Mouse (Mus musculus) gastrocnemius, adult 18-20 months (tissue): ENCODE measurements around the gene Ssbp2. TPM values are rescaled to one million over a fixed set of nuclear protein-coding genes. Genes with fewer than 3 reads are reported as not detected.
A peak's percentile ranks its signal among the peaks of the same experiment; 100 is the strongest.

Experiments used
- DNase-seq: peaks from one replicate; pipeline ENCODE4 v3.0.0; 2021; ENCODE audit warnings: low spot score
- long read RNA-seq, 2 experiments: library from polyadenylated mRNA; stranded (forward); transcript quantifications; one replicate each; pipeline ENCODE4 v2.0.0; 2021
- total RNA-seq, 2 experiments: library from RNA; stranded (reverse); gene quantifications; 2 replicates each; pipeline ENCODE4 v1.2.3; 2021

Ssbp2 gene
- total RNA-seq = 10 to 100 TPM; 21.3 to 23.4 TPM
- long read RNA-seq, experiment 1, transcript Ssbp2-201 (17 exons, 3,957 nt) = major isoform, 7 of 23 reads
- long read RNA-seq, experiment 1, partial matches to known transcripts = 3 of 23 reads
- long read RNA-seq, experiment 1, other reads (novel, unspliced or antisense) = 10 of 23 reads
- long read RNA-seq, experiment 2, transcript Ssbp2-201 (17 exons, 3,957 nt) = major isoform, 7 of 17 reads
- long read RNA-seq, experiment 2, partial matches to known transcripts = 0 of 17 reads
- long read RNA-seq, experiment 2, other reads (novel, unspliced or antisense) = 7 of 17 reads

GRCm38 (mm10) chr13:91459896-91460620 is at the start of gene Ssbp2:
Gene Ssbp2 (plus strand): TSS chr13:91460283.
- no peak for DNase-seq

DNA sequence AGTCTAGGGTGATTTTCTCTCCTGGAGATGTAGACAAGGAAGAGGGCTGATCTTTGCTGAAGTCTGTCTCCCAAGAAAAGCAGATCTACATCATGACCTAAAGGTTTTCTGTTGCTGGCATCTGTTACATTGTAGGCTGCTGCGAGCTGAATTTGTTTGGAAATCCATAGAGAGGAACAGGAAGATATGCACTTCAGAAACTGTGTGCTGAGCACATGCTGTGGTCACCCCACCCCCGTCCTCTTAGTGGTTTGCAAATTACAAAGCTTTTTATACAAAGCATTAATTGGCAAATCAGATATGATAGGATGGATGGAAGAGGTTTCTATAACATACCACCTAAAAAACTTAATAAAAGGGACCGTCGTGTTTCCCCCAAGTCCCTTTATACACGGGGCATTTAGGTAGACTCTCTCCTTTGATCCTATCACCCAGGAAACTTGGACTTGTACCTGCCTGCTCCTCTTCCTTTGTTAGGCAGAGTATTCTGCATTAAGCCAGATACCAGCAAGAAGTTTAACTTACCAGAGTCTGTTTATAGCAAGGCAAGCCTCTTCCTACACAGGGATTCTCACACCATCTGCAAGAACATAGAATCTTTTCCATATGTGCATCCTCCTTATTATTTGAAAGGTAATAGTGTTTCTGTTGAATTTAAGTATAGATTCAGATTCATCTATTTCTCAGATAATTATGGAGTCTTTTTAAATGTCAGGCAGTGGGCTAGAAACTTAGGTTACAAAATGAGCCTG is 46.2 kb upstream of the Ssbp2 start:
- no peak for DNase-seq

- no peak for DNase-seq
Measured at GRCm38 (mm10) chr13:91415896-91416295, 44.2 kb upstream of the Ssbp2 start.

DNA sequence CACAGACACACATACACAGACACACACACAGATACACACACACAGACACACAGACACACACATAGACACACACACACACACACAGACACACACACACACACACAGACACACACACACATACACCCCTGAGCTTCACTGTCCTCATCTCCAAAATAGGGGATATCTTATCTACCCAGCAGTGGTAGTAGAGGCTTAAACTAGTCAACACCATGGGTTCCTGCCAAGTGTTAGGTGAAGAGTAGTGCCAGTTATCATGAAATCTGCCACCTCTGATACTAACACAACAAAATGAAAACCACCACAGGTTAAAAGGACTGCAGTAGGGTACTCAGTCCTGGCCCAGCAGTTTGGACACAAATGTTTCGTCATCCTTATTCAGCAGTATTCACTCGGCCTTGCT is 43.4 kb upstream of the Ssbp2 start:
- no peak for DNase-seq

GRCm38 (mm10) chr13:91421387-91421949 is 38.6 kb upstream of the Ssbp2 start:
- DNase-seq = peak; percentile 77

- no peak for DNase-seq
Measured at GRCm38 (mm10) chr13:91430867-91431266, 29.2 kb upstream of the Ssbp2 start.

GRCm38 (mm10) chr13:91431392-91432355 is 28.4 kb upstream of the Ssbp2 start:
- no peak for DNase-seq

GRCm38 (mm10) chr13:91433021-91433420 is 27.1 kb upstream of the Ssbp2 start:
- DNase-seq = no peak

DNA sequence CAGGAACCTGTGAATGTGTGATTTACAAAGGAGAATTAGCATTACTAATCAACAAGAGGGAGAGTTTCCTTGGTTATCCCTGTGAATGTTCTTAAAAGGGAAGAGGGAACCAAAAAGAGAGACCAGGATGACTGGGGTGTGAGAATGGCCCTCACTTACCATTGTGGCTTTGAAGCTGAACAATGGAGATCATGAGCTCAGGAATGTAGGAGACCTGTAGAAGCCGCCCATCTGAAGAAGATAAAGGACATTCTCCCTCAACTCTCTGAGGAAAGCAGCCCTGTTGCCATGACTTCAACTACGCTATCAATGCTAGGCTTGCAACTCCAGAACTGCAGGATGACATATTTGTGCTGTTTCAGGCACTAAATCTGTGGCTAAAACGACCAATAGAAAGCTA is 22.2 kb upstream of the Ssbp2 start:
- DNase-seq = no peak

- no peak for DNase-seq
Measured at GRCm38 (mm10) chr13:91441476-91441875, 18.6 kb upstream of the Ssbp2 start.

GRCm38 (mm10) chr13:91446728-91447127 is 13.4 kb upstream of the Ssbp2 start:
- DNase-seq = no peak

- DNase-seq = peak; percentile 25
Measured at GRCm38 (mm10) chr13:91448936-91449335, 11.1 kb upstream of the Ssbp2 start.

GRCm38 (mm10) chr13:91451405-91452166 is 8.5 kb upstream of the Ssbp2 start:
- peak; percentile 26 for DNase-seq

GRCm38 (mm10) chr13:91452269-91452668 is 7.8 kb upstream of the Ssbp2 start:
- no peak for DNase-seq

DNA sequence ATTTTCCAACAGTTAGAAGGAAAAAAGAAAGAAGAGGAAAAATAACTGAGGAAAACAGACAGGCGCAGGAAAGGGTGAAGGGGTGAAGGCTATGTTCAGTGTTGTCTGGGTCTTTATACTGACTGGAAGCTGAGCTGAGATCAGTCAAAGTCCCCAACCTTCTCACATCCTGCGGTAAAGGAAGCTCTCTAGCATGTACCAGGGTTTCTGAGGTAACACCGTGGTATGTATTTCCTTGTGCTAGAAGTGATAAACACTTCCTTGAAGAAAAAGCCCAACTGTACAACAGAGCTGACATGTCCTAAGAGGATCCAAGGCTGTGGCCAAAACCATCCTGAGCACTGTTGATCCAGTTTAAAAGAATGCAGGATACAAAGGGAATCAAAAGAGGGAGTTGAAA is 6.8 kb upstream of the Ssbp2 start:
- DNase-seq = no peak

DNA sequence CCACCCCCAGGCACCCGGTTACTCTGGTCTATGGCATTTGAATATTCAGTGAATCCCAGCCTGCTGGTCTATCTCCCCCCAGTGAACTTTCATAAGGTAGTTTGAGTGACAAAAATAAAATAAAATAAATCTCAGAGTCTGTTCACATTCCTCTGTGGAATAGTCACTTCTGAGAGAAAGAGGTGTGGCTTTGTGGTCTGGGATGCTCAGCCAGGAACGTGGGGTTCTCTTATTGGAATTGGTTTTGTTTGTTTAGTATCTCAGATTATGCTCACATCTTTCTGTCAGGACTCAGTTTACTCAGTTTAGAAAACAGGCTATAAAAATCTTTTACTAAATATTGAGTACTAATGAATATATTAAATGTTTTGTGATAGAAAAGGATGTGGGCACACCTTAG is 4.0 kb upstream of the Ssbp2 start:
- DNase-seq = no peak

DNA sequence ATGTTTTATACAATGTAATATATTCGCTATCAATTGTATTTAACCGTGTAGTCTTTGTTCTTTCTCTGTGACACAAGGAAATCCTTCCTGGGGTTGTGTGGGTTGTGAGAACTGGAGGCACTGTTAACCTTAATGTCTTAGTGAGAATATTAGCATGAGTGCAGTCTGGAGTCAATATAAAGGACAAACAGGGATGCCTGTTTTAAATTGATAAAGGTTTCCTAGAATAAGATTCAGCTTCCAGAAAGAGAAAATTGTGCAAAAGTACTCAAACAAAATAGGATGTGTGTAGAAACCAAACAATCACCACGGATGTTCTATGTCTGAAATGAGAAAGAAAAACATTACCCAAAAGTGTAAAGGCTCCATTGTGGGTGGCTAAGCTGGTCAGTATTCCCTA is 3.3 kb upstream of the Ssbp2 start:
- no peak for DNase-seq

- DNase-seq = no peak
Measured at GRCm38 (mm10) chr13:91457974-91458373, 2.1 kb upstream of the Ssbp2 start.

- no peak for DNase-seq
Measured at GRCm38 (mm10) chr13:91459489-91459888, 594 bp upstream of the Ssbp2 start.
